Mouse (Mus musculus) bone marrow, adult 2 months (tissue): ENCODE data around the gene Ube2k.

Experiments used
- CTCF ChIP-seq: fragments of 200-500 bp; IDR thresholded peaks from 2 replicates; pipeline ENCODE4 v1.5.1; 2011; ENCODE audit warnings: low read length, control low read depth; ENCODE audit not compliant: control insufficient read depth, insufficient read depth
- POLR2A ChIP-seq: fragments of 200-500 bp; IDR thresholded peaks from 2 replicates; pipeline ENCODE4 v1.6.1; 2011; ENCODE audit warnings: low read depth, mild to moderate bottlenecking, control low read depth, low read length, borderline replicate concordance; ENCODE audit not compliant: control insufficient read depth

- no peak for TF ChIP-seq CTCF
- no peak for TF ChIP-seq POLR2A
Observed at GRCm38 (mm10) chr5:65613152-65613924, 76.3 kb downstream of the Ube2k start.
